Mouse (Mus musculus): ENCODE results near the gene Utp20.
"Not testable (repeated sequence)": the region's sequence is repeated elsewhere in the genome, so short reads cannot be mapped to it uniquely, and the experiment has no call there.

Gene Utp20

DNA sequence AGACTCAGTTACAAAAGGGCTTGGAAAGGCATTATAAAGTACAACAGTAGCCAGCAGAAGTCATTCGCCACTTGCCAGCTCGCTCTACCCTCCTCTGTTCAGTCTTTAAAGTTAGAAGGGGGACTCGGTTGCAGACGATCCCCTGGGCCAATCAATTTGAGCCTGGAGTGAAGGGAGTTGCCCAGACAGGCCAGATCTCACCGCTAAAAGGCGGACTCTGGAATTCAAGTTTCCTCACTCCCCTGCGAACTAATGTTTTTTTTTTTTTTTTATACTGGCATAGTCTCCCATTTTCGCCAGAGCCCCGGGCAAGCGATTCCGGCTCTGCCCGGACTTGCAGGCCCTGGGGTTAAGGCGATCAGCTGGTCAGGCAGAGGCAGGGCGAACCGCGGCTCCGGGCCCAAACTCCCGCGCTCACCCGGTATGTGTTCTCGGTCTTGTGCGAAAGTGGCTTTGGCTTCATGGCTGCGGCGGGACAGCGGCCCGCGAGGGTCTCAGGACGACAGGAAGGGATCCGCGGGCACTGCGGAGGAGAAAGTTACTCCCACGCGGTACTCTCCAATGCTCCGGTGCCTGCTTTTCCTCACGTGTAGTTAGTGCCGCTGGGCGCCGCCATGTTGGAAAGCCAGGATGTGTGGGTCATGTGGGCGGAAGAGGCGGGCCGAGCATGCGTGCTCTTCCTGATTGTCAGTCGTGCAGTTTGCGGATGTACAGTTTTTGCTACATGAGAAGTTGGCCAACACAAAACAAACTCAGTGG is at the start of gene Utp20:
TSS of gene Utp20 (minus strand) at position 617 of the 759 bp plus-strand sequence.
- DNase-seq (ENCODE audit: low spot score): peak; percentile 65

DNA sequence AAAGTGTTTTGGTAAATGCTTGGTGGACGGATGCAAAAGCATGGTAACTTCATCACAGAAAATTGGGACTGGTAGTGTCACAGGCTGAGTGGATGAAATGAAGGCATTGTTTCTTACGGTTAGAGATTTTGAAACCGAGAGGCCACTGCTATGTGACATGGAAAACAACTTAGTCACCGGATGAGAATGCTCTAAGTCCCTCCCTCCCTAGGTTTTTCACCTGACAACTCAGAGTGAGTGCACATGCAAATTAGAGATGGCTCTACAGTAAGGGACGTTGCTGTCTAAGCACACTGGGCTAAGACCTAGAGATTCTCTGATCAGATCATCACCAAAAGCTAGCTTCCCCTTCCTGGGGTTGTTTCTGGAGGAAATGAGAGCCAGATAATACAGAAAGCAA is 48.3 kb upstream of the Utp20 start:
- DNase-seq (ENCODE audit: low spot score): no peak

DNA sequence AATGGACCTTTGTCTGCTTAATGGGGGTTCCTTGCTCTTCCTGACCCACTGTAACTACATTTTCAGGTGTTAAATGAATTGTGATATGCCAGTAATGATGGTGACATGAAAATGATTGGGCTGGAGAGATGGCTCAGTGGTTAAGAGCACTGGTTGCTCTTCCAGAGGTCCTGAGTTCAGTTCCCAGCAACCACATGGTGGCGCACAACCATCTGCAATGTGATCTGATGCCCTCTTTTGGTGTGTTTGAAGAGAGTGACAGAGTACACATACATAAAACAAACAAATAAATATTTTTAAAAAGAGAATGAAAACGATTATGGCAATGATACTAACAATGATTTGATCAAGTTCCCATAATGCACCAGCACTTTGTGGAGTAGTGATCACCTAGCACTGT is 39.4 kb upstream of the Utp20 start:
- DNase-seq (ENCODE audit: low spot score): no peak

DNA sequence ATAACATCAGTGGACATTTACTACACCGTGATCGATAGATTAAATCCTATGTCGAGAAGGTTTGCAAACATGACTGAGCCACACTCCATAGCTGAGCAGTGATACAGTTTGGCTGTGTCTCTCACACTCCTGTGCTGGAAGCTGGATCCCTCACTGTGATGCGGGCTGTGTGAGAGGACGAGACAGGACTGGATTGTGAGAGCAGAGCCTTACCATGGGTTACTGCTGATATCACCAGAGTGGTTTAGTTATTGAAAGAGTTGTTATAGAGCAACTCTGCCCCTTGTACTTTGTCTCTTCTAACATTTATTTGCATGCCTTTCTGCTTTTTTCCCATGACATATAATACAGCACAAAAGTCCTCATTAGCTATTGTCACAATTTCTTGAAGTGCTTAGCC is 35.7 kb upstream of the Utp20 start:
- no peak for DNase-seq (ENCODE audit: low spot score)

DNA sequence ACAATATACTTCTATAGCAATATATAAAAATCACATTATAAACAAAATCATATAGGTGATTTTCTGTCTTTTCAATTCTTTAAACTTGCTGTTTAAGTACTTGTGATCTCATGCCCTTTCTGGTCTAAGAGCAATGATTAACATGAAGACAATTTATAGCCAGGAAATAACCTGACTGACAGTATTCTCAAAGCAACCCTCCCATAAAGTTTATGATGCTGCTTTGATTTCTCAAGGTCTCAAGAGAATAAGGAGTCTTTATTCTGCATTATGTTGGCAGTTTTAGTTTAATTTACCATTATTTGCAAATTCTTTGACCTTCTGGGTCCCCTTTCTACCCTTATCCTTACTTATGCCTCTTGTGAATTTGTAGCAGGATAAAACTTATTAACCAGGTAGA is 34.8 kb upstream of the Utp20 start:
- no peak for DNase-seq (ENCODE audit: low spot score)

DNA sequence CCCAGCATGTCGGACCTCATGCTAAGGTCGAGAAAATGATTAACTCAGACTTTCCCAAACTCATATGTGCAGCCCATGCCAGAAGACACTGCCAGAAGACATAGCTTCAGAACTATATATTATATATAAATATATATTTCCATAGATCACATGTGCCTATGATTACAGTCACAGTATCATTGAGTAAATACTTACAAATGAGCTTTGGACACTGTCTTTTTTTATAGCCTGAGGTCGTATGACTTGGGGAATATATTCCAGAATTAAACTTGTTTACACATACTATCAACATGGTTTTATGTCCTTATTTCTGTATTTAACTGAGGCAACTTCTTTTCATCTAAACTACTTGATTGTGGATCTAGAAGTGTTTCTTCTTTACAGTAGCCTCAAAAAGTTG is 34.3 kb upstream of the Utp20 start:
- no peak for DNase-seq (ENCODE audit: low spot score)

DNA sequence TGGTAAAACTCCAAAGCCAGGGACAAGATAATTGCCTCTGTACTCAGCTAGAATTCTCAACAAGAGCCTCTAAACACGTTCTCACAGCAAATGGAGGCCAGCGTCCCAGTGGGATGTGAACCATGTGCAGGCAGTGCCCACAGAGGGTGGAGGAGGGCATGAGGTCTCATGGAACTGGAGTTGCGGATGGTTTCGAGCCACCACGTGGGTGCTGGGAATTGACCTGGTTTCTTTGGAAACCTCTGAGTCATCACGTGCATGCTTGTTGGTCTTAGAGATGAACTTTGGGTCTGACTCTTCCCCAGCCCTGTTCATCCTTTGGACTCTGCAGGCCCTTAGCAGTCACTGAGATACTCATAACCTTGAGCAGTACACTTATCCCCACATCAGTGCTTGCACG is 26.7 kb upstream of the Utp20 start:
- no peak for DNase-seq (ENCODE audit: low spot score)

DNA sequence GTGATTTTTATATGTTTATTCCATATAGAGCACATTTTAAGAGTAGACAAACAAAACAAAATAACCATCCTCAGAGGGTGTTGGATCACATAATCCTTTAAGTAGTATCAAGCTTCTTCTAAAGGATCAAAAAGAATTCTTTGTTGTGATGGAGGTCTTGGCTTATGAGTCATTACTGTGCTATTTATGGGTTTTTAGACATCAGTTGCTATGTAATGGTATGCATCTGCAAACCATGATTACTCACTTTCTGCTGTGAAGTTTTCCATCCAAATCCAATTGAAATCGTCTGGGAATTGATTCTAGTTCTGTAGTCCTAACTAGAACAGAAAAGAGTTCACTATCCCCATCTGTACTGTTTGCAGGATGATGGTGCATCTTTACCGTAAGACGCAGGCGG is 23.4 kb upstream of the Utp20 start:
- DNase-seq (ENCODE audit: low spot score): no peak

DNA sequence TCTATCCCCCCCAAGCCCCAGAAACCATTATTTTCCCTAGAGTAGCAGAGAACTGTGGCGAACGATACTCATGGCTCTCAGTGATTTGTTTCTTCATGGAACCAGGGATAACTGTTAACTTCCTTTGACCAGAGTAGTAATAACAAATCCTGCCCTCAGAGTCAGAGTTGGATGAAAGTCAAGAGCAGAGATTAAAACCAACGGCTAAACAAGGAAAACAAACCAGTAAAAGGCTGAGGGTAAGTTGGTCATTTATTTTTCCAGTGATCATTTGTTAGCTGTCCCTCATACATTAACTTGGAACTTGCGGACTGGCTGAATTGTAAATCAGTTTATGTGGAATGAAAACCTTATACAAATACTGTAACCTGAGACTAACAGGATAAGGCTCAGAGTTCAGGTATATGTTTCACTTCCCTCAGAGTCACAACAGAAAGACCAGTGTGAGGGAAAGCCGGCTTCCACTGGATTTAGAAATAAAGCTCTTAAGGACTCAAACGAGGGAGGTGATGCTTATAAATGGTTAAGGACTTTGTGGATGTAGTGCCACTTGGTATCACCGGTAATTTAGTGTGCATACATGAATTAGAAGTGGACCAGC is 22.4 kb upstream of the Utp20 start:
- DNase-seq (ENCODE audit: low spot score): no peak

DNA sequence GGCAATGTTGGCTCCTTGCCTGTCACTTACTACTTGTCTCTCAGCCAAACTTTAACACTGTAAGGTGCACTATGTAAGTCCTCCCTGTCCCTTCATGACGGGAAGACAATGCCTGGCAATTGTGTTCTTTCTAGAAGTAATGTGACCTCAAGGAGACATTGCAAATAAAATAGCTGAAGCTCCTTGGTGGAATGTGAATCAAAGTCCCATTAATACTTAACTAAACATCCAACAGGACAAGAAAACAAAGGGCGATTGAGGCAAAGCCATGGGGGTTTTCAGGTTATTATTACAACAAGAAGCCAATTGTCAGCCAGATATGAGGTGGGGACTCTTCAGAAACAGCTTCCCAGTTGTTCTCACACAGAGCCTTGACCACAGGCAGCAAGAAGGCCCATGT is 7.6 kb upstream of the Utp20 start:
- DNase-seq (ENCODE audit: low spot score): no peak

DNA sequence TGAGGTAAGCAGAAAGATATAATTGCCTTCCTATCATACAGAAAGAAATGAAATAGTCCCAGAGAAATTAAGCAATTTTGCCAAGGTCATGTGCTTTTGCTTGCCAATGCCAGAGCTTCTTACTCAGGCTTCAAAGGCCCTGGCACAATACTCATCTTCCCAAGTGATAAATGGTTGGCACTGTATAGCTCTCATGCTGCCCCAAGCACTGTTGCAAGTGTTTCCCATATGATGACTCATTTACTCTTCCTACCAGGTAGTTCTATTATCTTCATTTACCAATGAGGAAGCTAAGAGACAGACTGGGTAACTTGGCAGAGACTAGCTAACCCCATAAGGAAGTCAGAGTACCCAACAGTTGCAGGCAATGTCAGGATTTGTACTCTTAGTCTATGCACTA is 1.8 kb upstream of the Utp20 start:
- no peak for DNase-seq (ENCODE audit: low spot score)

DNA sequence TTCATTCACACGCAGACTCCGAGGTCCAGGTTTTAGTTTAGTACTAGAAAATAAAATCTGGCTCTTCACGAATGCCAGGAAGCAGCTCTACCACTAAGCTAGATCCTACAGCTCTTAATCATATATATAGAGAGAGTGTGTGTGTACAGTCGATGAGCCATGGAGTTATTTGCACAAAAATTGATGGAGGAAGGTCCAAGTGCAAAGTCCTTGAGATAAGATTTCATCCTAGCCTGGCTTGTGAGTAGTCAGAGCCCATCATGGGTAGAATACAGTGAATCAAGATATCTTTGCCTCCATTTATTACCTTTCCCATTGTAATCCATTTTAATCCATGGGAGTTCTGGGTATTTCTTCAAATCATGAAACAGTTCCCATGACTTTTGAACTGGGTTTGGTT is 992 bp upstream of the Utp20 start:
- DNase-seq (ENCODE audit: low spot score): no peak

DNA sequence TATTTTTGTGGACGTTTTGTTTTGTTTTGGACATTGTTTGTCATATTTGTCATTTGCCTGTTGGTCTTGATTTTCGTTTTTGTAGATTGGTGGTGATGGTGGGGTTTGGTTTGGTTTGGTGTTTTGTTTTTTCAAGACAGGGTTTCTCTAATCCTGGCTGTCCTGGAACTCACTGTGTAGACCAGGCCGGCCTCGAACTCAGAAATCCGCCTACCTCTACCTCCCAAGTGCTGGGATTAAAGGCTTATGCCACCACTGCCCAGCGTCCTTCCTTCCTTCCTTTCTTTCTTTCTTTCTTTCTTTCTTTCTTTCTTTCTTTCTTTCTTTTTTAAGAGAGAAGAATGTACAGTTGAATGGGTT is 323 bp upstream of the Utp20 start:
- DNase-seq (ENCODE audit: low spot score): not testable (repeated sequence)

DNA sequence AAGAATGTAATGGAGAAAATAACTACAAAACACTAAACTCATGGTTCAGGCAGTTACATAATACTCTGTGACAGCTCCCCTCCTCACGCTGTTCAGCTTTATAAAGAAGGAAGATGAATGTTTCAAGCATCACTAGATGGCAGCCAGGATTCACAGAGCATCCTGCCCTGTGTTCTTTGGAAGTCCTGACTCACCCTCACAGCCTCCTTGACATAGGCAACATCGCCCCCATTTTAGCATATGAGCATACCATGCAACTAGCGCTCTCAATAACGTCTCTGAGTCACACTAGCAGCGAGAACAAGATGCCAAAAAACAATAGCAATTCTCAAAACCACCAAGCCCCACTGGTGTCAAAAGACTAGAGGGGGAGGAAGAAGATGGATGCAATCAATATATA is 9.3 kb downstream of the Utp20 start:
- no peak for DNase-seq (ENCODE audit: low spot score)

DNA sequence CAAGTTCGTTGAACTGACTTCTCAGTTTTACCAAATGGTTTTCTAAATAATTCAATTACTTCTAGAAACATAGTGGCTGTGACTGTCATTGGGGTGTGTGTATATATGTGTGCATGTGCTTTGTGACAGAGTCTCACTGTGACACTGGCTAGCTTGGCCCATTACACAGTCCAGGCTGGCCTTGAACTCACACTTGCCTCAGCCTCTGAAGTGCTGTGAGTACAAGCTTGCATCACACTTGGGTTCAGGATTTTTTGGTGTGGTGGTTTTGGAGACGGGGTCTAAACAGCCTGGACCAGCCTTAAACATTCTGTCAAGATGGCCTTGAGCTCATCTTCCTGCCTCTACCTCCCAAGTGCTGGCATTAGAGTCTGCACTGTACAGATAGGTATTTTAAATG is 11.3 kb downstream of the Utp20 start:
- no peak for DNase-seq (ENCODE audit: low spot score)

DNA sequence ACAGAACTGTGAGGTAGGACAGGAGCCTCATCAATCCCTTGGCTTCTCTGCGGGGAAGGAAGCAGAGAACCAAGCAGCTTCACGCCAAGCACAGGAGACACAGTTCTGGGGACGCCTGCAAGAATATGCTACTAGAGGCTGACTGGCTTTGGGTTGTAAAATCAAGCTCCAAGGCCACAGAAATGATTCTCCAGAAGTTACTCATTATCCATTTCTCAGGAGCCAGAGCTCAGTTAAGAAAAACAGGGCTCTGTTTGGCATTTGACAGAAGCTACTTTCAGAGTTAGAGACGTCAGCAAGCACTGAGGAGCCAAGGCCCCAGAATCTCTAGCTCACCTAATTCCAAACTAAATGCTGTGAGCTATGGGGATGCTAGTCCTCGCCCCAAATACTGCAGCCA is 14.9 kb downstream of the Utp20 start:
- DNase-seq (ENCODE audit: low spot score): no peak

DNA sequence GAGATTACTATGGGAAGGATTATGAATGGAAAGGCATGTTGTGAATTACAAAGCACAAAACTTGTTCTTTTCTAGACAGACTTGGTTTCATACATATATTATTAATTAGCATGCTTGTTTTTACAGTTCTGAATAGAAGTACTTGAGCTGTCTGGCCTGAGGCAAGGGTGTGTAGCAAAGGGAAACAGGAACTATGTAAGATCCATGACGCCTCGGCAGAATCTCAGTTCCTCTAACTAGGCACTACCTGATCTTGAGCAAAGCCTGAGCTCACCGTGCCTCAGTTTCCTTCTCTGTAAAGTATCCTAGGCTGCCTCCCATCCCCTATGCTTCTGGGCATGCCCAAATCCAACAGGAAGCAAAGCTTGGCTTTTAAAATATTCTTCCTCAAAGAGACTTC is 24.4 kb downstream of the Utp20 start:
- DNase-seq (ENCODE audit: low spot score): no peak

DNA sequence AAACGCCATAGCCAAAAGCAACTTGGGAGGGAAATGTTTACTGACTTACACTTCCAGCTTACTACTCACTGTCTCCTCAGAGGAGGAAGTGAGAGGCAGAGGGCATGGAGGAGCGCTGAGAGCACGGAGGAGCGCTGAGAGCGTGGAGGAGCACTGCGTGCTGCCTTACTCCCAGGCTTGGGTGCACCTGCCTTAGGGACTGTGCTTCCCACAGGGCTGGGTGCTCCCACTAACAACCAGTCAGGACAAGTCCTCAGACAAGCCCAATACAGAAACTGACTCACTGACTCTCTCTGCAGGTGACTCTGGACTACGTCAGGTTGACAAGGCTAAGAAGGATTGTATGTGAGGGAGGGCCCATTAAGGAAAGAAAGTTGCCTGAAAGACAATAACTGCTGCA is 27.2 kb downstream of the Utp20 start:
- DNase-seq (ENCODE audit: low spot score): no peak

DNA sequence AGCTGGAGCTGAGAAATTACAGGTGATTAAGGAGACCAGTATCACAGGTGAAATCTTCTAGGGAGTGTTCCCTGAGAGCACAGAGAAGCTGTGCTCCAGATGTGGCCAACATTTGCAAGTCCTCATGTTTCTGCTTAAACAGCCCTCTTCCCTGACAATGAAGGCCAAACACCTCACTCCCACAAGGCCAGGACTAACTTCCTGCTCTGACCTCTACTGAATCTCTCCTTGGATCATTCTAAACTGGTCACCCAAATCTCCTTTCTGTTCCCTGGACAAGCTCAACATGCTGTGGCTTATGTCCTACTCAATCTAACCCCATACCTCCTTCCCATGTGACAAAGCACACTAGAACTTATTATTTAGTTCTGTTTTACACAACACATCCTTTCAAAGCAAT is 29.2 kb downstream of the Utp20 start:
- DNase-seq (ENCODE audit: low spot score): no peak

DNA sequence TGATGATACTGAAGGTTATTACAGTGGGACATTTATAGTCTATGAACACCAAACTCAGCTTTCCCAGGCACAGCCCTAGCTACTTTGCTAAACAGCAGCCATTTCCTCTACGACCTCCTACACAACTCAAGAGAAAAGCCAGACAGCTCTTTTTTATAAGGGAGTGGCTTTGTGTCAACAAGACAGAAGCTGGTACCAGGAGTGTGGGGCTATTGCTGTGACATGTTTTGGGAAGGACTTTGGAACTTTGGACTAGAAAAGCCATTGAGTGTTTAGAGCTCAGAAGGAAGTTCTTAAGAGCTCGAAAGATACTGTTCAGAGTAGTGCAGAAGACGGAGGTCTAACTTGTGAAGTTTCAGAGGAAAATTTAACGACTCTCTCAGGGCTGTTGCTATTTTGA is 29.7 kb downstream of the Utp20 start:
- DNase-seq (ENCODE audit: low spot score): no peak

DNA sequence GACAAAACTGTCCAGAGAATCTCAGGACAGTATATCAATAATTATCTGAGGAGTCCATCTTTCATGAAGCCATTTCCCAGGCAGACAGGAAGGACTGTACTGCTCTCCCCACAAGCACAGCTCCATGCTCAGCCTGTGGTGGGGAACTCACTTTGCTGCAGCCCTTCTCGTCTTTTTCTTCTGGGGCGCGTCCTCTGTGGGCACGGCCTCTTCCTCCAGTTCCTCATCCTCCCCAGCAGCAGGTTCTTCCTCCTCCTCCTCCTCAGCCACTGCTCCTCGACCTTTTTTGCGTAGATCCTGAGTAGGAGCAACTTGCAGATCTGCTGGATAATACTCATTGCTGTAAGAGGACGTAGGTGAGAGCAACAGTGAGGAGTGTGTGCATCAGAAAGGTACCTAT is 31.4 kb downstream of the Utp20 start:
- no peak for DNase-seq (ENCODE audit: low spot score)

DNA sequence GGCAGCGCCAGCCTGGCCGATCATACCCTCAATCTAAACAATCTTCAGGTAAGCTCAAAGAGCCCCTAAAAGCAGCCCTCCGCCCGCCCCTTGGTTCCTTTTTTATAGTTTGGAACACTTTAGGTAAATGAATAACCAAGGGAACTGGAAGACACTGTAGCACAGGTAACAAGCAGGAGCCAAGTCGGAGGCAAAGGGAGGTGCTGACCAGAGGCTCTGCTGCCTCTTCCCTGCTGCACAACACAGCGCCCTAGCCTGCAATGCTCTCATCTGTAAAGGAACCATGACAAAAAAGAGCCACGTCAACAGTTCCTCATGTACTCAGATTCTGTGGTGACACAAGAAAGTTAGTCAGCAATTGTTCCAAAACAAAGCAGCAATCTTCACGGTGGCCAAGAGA is 32.0 kb downstream of the Utp20 start:
- no peak for DNase-seq (ENCODE audit: low spot score)

DNA sequence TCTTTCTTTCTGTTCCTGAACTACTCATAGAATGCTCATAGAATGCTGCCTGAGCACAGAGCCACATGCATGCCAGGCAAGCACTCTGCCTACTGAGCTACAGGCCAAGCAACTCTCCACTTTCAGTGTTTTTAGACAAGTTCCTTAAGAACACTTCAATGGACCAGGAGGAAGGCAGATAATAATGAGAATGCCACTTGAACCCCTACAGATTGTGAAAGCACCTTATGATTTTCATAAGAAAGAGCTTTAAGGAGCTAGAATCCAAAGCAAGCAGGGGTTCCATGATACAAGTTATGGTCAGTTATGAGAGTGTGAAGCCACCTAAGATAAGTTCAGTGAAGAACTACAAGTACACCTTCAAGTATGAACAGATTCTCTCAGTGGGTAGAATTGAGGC is 32.9 kb downstream of the Utp20 start:
- DNase-seq (ENCODE audit: low spot score): no peak

DNA sequence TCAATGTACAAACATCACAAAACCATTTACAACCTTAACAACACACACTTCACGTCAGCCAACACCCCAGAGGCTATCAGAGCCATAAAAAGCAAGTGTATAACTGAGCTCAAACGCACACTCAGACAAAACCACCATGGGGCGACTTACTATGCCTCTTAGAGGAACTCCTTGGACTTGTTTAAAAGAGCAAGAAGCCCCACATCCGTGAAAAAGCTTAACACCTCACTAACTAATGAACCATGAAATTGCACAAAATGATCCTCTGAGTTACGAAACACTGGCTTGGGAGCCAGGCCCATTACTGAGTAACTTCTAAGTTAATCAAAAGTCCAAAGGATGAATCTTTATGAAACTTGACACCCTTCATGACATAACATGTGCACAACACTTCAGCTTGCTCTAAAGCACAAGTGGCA is 42.1 kb downstream of the Utp20 start:
- no peak for DNase-seq (ENCODE audit: low spot score)

Data from spleen, adult 12 weeks (tissue).